Mouse (Mus musculus): ENCODE data around the gene Rnf7. TPM values are rescaled to one million over a fixed set of nuclear protein-coding genes. Genes with fewer than 3 reads are reported as not detected.
A peak's percentile ranks its signal among the peaks of the same experiment; 100 is the strongest.
"Not testable (repeated sequence)": the region's sequence is repeated elsewhere in the genome, so short reads cannot be mapped to it uniquely, and the experiment has no call there.

Rnf7 gene
- total and polyA plus RNA-seq, 2 experiments: 63.4 to 65.5 TPM

DNA sequence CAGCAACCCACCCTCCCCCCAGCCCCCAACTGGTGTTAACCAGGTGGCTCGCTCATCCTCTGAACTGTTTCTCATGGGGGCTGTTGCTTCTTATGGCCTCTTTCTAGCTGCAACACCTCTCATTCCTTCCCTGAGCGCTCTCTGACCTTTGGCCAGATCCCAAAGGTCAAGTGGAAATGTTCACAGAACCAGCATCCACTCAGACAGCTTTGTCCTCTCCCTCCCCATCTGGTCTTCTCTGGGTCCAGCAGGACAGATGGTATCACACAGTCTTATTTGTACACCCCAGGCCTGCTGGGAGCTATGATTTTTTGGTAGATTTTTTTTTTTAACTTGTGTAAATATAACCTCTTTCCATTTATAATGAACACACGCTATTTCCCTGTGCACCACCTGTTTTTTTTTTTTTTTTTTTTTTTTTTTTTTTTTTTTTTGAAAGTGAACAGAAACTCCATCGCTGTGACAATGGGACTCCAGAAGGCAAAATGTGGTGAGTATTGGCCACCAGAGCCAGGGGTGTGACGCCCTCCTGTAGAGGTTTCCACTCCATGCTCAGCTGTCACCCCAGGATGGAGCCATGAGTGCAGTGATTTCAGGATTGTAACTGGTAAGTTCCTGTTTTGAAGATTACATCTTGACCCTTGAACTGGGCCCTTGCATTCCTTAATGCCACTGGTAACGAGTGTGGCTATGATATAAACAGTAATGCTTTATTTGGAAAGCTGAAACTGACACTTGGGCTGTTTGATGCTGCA lies 24.6 kb upstream of the Rnf7 start:
- 68% methylated on average over 6 of the region's 6 CpGs for WGBS
- Histone ChIP-seq H3K79me2 (ENCODE audit: control insufficient read depth, insufficient read depth, low read length) (no peaks in the 10 kb centered on the region), H3K9ac (ENCODE audit: low read depth, low read length) (no peak overlapping the region), H3K27me3 (ENCODE audit: control insufficient read depth, insufficient read depth, low read length) (no peaks in the 10 kb centered on the region), H3K36me3 (ENCODE audit: control insufficient read depth, insufficient read depth, low read length) (no peaks in the 10 kb centered on the region), H3K4me3 (ENCODE audit: insufficient read depth, low read depth, low read length) (no peak overlapping the region), H3K4me1 (ENCODE audit: control insufficient read depth, insufficient read depth, low read length) (no peaks in the 10 kb centered on the region), H3K27ac (replicated peaks; ENCODE audit: insufficient read depth, low read depth, low read length) (no peak overlapping the region)
- TF ChIP-seq CTCF (IDR thresholded peaks at IDR 0.05; ENCODE audit: low read depth, low read length): no peak
- no peak for TF ChIP-seq POLR2A (IDR thresholded peaks at IDR 0.05; ENCODE audit: extremely low read depth, insufficient read depth, low read length)
- DNase-seq (ENCODE audit: extremely low read depth, low read depth, low spot score): peak; percentile 20

DNA sequence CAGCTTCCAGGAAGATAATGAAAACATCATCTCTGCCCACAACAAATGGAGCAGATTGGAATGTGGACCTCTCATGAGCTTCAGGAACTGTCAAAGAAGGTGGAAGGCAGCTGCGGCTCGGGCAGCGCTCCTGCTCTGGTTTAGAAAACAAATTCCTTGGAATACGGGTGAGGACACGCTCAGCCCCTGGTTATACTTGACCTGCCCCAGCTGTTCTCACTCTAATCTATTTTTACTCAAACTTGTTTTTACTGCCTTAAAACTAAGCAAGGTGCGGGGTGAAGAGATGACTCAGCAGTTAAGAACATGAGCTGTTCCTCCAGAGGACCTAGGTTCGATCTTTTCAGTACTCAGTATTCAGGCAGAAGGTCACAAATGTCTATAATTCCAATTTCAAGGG lies 22.7 kb upstream of the Rnf7 start:
- Histone ChIP-seq H3K27me3 (ENCODE audit: control insufficient read depth, insufficient read depth, low read length) (no peaks in the 10 kb centered on the region), H3K4me3 (ENCODE audit: insufficient read depth, low read depth, low read length) (no peak overlapping the region), H3K36me3 (ENCODE audit: control insufficient read depth, insufficient read depth, low read length) (no peaks in the 10 kb centered on the region), H3K9ac (ENCODE audit: low read depth, low read length) (no peak overlapping the region), H3K4me1 (ENCODE audit: control insufficient read depth, insufficient read depth, low read length) (no peaks in the 10 kb centered on the region), H3K79me2 (ENCODE audit: control insufficient read depth, insufficient read depth, low read length) (no peaks in the 10 kb centered on the region), H3K27ac (replicated peaks; ENCODE audit: insufficient read depth, low read depth, low read length) (no peak overlapping the region)
- no peak for DNase-seq (ENCODE audit: extremely low read depth, low read depth, low spot score)
- TF ChIP-seq CTCF (IDR thresholded peaks at IDR 0.05; ENCODE audit: low read depth, low read length) (no peak), POLR2A (IDR thresholded peaks at IDR 0.05; ENCODE audit: extremely low read depth, insufficient read depth, low read length) (no peak)
- 86% methylated on average over 7 of the region's 7 CpGs for WGBS

- DNase-seq (ENCODE audit: extremely low read depth, low read depth, low spot score): no peak
- H3K4me1 ChIP-seq (ENCODE audit: control insufficient read depth, insufficient read depth, low read length): peaks cover 2% of the 10 kb centered on the region
- H3K9ac ChIP-seq (ENCODE audit: low read depth, low read length): no peak overlapping the region
- no peak for TF ChIP-seq POLR2A (IDR thresholded peaks at IDR 0.05; ENCODE audit: extremely low read depth, insufficient read depth, low read length)
- WGBS: 31% methylated on average over 3 of the region's 3 CpGs
- no peak overlapping the region for H3K27ac ChIP-seq (replicated peaks; ENCODE audit: insufficient read depth, low read depth, low read length)
- no peak overlapping the region for H3K4me3 ChIP-seq (ENCODE audit: insufficient read depth, low read depth, low read length)
- H3K36me3 ChIP-seq (ENCODE audit: control insufficient read depth, insufficient read depth, low read length): no peaks in the 10 kb centered on the region
- H3K27me3 ChIP-seq (ENCODE audit: control insufficient read depth, insufficient read depth, low read length): peaks cover 3% of the 10 kb centered on the region; the same call in 1 of the 2 replicates
- no peaks in the 10 kb centered on the region for H3K79me2 ChIP-seq (ENCODE audit: control insufficient read depth, insufficient read depth, low read length)
These were observed 14.7 kb upstream of the Rnf7 start for GRCm38 (mm10) chr9:96493212-96493611.

- Histone ChIP-seq H3K27ac (replicated peaks; ENCODE audit: insufficient read depth, low read depth, low read length) (no peak overlapping the region), H3K79me2 (ENCODE audit: control insufficient read depth, insufficient read depth, low read length) (no peaks in the 10 kb centered on the region), H3K9ac (ENCODE audit: low read depth, low read length) (peak overlapping the region; percentile 46; the same call in 1 of the 2 replicates), H3K36me3 (ENCODE audit: control insufficient read depth, insufficient read depth, low read length) (no peaks in the 10 kb centered on the region), H3K4me3 (ENCODE audit: insufficient read depth, low read depth, low read length) (no peak overlapping the region), H3K27me3 (ENCODE audit: control insufficient read depth, insufficient read depth, low read length) (peaks cover 3% of the 10 kb centered on the region; the same call in 1 of the 2 replicates), H3K4me1 (ENCODE audit: control insufficient read depth, insufficient read depth, low read length) (peaks cover 2% of the 10 kb centered on the region)
- TF ChIP-seq CTCF (IDR thresholded peaks at IDR 0.05; ENCODE audit: low read depth, low read length) (peak; percentile 84), POLR2A (IDR thresholded peaks at IDR 0.05; ENCODE audit: extremely low read depth, insufficient read depth, low read length) (no peak)
- WGBS: 40% methylated on average over 12 of the region's 12 CpGs
- DNase-seq (ENCODE audit: extremely low read depth, low read depth, low spot score): no peak
These were observed 13.3 kb upstream of the Rnf7 start for GRCm38 (mm10) chr9:96491810-96492209.

DNA sequence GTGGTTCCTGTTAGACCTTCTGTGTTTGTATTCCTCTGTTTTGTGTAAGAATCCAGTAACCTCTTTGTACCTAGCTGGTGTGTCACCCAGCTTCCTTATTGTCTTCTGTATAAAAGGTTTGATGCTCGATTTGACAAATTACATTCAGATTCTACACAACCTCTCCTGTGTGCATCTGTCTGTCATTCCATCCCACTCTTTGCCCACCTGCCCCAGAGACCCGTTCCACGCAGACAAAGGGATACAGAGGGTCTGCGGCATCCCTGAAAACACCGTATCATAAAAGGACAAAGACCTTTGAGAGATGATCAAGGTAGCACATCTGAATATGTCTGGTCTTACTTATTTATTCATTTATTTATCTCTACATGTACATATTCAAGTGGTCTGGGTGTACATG lies 9.4 kb upstream of the Rnf7 start:
- H3K4me1 ChIP-seq (ENCODE audit: control insufficient read depth, insufficient read depth, low read length); H3K79me2 ChIP-seq (ENCODE audit: control insufficient read depth, insufficient read depth, low read length); H3K36me3 ChIP-seq (ENCODE audit: control insufficient read depth, insufficient read depth, low read length); H3K9ac ChIP-seq (ENCODE audit: low read depth, low read length); H3K27ac ChIP-seq (replicated peaks; ENCODE audit: insufficient read depth, low read depth, low read length); DNase-seq (ENCODE audit: extremely low read depth, low read depth, low spot score); H3K4me3 ChIP-seq (ENCODE audit: insufficient read depth, low read depth, low read length); H3K27me3 ChIP-seq (ENCODE audit: control insufficient read depth, insufficient read depth, low read length): not testable (repeated sequence)
- WGBS: 92% methylated on average over 5 of the region's 5 CpGs

DNA sequence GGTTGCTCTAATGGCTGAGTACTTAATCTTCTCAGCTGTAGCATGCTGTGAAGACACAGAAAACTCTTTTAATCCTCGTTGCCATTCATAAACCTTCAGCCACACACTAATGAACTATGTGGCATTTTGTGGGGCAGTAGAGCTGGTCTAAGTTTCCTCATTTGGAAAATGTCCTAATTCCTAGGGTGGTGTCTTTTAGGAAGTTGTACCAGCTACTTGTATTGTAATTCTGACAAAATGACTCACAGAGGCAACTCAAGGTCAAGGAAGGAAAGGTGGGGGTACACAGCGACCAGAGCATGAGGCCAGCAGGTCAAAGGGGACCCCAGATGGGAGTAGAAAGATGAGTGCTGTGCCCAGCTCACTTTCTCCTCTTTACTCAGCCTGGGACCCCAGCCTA lies 5.2 kb upstream of the Rnf7 start:
- no peak overlapping the region for H3K9ac ChIP-seq (ENCODE audit: low read depth, low read length)
- TF ChIP-seq CTCF (IDR thresholded peaks at IDR 0.05; ENCODE audit: low read depth, low read length) (no peak), POLR2A (IDR thresholded peaks at IDR 0.05; ENCODE audit: extremely low read depth, insufficient read depth, low read length) (no peak)
- WGBS: 59% methylated on average over 2 of the region's 2 CpGs
- no peaks in the 10 kb centered on the region for H3K79me2 ChIP-seq (ENCODE audit: control insufficient read depth, insufficient read depth, low read length)
- no peaks in the 10 kb centered on the region for H3K27me3 ChIP-seq (ENCODE audit: control insufficient read depth, insufficient read depth, low read length)
- no peaks in the 10 kb centered on the region for H3K4me1 ChIP-seq (ENCODE audit: control insufficient read depth, insufficient read depth, low read length)
- no peak overlapping the region for H3K27ac ChIP-seq (replicated peaks; ENCODE audit: insufficient read depth, low read depth, low read length)
- no peak for DNase-seq (ENCODE audit: extremely low read depth, low read depth, low spot score)
- no peaks in the 10 kb centered on the region for H3K36me3 ChIP-seq (ENCODE audit: control insufficient read depth, insufficient read depth, low read length)
- H3K4me3 ChIP-seq (ENCODE audit: insufficient read depth, low read depth, low read length): no peak overlapping the region

Data from liver, adult 2 months (tissue).